Mouse (Mus musculus): Measurements from ENCODE around the gene Cdh22. TPM values are rescaled to one million over a fixed set of nuclear protein-coding genes. Genes with fewer than 3 reads are reported as not detected.

Gene Cdh22
- polyA plus RNA-seq, 1 experiment from 2014 or later, result 2.8 TPM

Other genes with a start within 250 kb of the Cdh22 start
- 101 and 103 TPM in 2 replicates for gene Ncoa5, start 200.0 kb downstream of the Cdh22 start, polyA plus RNA-seq (2016; fragmentation: Nextera tagmentation; extraction: Ambion mirVana)
- gene Cd40, start 179.2 kb downstream of the Cdh22 start, polyA plus RNA-seq (2016; fragmentation: Nextera tagmentation; extraction: Ambion mirVana), result 4.4 and 5.6 TPM in 2 replicates
- gene 1700025C18Rik, start 144.1 kb downstream of the Cdh22 start, polyA plus RNA-seq (2016; fragmentation: Nextera tagmentation; extraction: Ambion mirVana), result not detected in 2 replicates
- gene Slc35c2, start 53.0 kb upstream of the Cdh22 start, polyA plus RNA-seq (2016; fragmentation: Nextera tagmentation; extraction: Ambion mirVana), result 74.9 and 75.4 TPM in 2 replicates
- 83.7 and 86.4 TPM in 2 replicates for gene Elmo2, start 91.6 kb upstream of the Cdh22 start, polyA plus RNA-seq (2016; fragmentation: Nextera tagmentation; extraction: Ambion mirVana)
- 4.7 and 4.9 TPM in 2 replicates for gene Zfp663, start 133.9 kb upstream of the Cdh22 start, polyA plus RNA-seq (2016; fragmentation: Nextera tagmentation; extraction: Ambion mirVana)
- gene Zfp334, start 153.4 kb upstream of the Cdh22 start, polyA plus RNA-seq (2016; fragmentation: Nextera tagmentation; extraction: Ambion mirVana), result 20.3 and 21.1 TPM in 2 replicates
- gene Ocstamp, start 165.6 kb upstream of the Cdh22 start, polyA plus RNA-seq (2016; fragmentation: Nextera tagmentation; extraction: Ambion mirVana), result 0.05 and 0.15 TPM in 2 replicates
- gene Slc13a3, start 238.4 kb upstream of the Cdh22 start, polyA plus RNA-seq (2016; fragmentation: Nextera tagmentation; extraction: Ambion mirVana), result 0.69 and 0.77 TPM in 2 replicates

Measured in forebrain, embryonic 10.5 days (tissue).